Mouse (Mus musculus) lung, postnatal 14 days (tissue): ENCODE results near the gene Tiam2.
A peak's percentile ranks its signal among the peaks of the same experiment; 100 is the strongest.

Experiments
- DNase-seq: peaks from one replicate; pipeline ENCODE4 v3.0.0; 2021

Gene Tiam2

DNA sequence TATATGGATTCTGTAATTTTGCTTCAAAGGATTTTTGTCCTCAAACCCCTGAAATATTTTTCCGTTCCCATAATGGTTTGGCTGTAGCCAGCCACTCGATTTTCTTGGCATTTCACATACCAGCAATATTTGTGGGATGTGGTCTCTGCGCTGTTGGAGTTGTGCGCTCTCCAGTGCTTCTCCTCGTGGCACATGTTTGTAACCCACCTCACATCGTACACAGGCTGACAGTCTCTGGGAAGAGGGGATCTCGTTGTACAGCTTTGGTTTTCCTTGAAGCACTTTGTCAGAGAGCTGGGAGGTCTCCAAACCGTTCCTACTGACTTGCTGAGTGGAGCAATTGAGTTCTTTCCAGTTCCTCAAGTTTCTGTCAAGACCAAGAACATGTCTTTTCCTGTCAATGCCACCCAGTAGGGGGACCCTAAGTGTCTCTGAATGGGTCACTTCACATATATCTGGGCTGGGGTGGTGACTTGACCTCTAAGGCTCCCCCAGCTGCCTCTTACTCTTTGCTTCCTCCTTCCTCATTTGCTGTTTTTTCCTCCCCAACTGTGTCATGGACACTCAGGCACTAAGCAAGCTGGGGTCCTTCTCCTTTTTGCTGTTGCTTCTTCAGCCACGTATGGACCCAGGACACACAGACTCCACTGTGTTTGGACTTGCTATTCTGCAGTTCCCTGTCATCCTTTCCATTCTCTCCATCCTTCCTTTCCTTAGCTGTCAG, 79.1 kb downstream of the Tiam2 start:
- no peak for DNase-seq

DNA sequence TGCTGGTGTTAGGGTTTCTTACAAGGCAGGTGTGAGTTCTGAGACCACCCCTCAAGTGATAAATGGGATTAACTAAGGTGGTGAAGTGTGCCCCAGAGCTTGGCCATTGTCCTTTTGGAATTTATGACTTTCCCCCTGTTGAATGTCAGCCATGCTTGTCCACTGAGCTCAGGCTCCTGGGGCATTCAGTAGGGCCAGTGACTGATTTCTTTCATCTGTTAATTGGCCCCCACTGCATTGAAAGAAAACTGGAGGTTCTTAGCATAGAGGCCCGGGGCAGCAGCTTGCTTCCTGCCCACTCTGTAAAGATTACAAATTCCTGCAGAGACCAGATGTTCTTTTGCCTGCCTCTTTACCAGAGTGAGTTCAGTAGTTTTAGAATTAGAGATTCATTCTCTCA, 80.7 kb downstream of the Tiam2 start:
- DNase-seq = no peak

DNA sequence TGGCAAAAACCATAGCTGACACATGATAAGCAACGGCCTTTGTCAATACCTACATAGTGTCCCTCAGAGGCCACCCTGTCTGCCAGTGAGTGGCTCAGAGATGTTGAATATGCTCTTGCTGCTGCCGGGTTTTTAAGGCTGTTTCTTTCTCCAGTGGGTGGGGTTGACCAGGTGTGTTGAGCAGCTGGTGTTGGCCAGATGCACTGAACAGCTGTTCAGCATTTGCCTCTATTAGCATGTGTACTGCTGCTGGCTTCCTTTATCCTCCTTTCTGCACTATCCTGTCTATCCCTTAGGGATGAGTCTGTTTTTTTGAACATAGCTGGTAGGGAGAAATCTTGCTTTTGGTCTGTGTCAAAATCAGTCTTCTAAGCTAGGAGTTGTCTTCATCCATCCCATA, 83.9 kb downstream of the Tiam2 start:
- DNase-seq = no peak

DNA sequence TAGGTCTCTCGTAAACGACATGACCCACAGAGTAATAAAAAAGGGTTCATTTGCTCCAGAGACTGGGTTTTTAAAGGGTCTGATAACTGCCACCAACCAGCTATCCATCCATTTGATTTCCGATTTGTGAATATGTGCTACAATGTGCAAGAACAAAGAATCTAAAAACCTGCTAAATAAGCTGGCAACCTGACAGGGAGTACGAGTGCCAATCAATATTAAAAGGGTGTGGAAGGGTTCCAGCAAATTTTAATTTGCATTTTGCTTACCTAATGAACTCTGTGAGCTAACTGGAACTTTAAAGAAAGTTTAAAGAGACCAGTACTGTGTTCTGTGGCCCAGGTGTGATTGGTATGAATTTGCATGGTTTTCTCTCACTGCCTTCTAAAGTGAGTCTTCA, 86.4 kb downstream of the Tiam2 start:
- DNase-seq = no peak

DNA sequence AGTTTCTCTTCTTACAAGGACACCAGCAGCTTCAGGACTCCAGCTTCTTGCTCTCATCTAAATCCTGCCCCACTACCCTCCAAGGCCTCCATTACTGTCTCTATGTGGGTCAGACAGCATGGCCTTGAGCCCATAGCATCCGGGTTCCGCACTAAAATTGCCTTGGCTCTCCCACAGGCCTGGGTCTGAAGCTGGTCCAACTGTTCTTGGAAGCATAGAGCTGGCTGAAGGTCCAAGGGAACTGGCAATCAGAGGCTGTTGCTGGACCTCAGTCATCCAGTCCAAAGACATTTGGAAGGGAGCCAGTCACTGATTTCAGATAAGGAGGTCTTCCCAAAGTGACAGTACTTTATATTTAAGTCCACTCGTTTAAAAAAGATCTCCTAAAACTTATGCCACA, 89.2 kb downstream of the Tiam2 start:
- DNase-seq = peak; percentile 63

DNA sequence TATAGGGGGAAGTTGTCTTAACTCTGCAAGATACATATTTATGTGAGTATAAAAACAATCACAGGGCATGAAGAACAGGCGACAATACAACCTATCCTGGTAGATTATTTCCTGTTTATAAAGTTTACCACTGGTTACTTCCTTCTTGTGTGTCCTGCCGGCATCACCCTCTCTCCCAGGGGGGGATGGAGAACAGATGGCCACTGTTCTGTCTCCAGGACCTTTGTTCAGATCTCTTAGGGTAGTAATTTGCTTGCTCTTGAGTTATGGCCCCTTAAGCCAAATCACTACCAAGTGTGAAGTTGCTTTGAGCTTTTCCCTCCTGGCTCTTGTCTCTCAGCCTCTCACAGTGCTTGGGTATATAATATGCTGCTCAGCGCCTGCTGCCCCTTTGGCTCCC, 90.0 kb downstream of the Tiam2 start:
- no peak for DNase-seq

DNA sequence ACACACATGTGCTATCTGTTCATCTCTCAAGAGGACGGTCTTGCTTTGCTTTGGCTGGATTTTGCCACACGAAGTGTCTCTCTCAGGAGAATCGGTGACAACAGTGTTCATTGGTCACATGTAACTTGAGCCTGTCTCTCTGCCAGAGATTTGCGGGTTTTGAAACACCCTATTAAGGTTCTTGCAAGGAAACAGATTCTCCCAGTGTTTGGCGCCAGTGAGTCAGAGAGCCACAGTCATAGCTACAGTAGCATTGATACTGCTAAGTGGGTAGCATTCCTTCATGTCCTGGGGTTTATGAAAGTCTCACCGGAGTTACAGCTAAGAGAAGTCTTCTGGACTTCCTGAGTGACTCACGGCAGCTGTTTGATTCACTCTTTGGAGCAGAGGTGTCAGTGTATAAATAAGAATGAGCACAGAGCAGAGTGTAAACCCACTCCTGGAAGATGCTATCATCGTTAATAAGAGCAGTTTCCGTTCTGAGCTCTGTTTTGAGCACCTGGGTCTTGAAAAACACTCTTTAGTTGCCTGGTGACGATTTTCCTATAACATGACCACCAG, 93.1 kb downstream of the Tiam2 start:
- DNase-seq = no peak

DNA sequence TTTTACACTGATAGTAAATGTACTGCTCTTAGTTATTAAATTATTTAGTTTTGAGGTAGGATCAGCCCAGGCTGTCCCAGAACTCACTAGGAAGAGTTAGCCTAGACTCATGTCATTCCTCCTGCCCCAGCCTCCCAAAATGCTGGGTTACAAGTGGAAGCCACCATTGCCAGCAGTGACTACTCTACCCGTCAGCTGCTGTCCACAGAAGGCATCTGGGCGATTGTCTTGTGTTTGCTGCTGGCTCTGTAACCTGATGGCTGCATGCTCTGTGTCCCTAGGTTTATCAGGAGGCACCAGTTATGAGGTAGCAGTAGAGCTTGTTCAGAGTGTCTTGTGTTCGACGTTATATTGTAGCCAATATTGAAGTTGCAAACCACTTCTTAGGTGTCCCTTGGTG, 93.8 kb downstream of the Tiam2 start:
- no peak for DNase-seq

DNA sequence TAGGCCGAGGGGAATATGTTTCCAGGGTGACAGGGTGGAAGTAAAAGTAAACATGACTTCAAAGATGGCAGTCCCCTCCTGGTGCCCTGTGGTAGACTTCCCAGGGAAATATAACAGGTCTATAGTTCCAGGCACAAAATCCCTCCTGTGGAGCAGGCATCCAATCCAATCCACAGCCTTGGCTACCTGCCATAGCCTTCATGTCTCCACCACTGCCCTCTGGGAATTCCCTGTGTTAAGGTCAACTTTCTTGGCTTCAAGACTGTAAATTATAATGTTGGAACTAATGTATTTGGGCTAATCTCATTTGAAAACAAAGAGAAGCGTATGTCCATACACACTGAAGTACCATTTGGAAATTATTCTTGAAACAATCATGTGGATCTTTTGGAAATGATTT, 97.0 kb downstream of the Tiam2 start:
- DNase-seq = no peak

DNA sequence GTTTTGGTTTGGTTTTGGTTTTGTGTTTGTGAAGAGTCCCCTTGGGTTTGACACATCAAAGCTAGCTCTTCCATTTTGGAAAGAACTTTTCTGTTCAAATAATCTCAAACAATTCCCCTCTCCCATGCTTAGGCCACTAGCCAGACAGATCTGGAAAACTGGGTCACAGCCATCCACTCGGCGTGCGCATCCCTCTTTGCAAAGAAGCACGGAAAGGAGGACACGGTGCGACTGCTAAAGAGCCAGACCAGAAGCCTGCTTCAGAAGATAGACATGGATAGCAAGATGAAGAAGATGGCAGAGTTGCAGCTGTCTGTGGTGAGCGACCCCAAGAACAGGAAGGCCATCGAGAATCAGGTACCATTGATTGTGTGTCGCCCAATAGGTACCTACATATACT, 102.3 kb downstream of the Tiam2 start:
- no peak for DNase-seq

DNA sequence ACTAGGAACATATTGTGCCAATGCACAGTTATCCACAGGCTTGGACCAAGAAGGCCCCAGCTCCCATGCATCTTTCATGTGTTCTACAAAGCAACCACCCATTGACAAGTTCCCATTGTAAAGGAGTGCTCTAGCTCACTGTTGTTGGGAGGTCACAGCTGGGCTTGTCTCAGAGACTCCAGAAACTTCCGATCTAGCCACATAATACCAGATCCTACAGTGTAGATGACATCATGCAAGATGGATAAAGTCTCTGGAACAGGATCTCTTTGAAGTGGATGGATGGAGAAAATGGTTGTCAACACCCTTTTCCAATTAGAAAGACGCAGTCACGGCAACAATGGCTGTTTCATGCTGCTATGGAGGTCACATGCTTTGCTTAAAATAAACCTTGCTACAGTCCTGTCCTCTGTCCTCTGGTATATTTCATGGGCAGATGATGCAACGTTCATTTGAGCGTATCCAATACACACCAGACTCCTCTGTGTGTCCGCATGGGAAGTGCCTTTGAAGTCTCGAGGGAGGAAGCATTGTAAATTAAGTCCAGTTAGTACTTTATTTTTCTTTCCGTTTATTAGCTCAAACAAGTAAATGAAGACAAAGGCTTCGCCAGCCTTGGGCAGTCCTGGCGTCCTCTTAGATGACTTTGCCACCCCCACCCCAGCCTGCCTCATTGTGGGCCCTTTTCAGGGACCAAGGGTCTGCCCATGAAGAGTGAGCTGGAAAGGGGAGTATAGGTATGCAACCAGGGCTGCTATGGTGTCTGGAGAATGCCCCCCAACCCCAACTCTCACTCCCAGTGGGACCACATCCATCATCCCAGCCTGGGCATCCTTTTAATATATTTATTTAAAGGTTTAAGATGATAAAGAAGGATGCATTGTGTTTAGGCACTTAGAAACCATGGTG, 106.5 kb downstream of the Tiam2 start:
- no peak for DNase-seq

DNA sequence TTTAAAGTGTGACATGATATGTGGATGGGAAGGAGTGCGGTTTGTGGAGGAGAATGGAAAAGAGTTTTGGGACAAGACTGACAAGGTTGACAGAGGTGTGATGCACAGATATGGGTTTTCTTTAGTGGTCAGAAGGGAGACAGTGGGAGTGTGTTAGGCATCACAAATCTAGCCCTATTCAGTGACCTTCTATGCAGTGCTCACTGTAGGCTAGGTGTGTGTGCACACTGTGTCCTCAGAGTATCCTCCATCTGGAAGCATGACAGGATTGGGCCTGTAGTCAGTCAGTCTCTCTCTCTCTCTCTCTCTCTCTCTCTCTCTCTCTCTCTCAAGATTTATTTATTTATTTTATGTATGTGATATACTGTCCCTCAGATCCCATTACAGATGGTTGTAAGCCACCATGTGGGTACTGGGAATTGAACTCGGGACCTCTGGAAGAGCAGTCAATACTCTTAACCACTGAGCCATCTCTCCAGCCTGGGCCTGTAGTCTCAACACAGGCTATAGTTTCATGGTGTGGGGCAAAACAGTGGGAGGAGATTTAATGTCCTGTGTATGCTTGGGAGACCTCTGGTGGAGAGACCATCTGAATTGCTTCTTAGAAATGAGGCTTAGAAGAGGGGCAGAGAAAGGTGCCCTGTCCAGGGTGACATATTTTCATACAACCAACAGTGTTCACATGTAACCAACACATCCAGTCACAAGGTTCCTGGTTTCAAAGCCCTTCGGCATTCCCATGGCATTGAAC, 107.3 kb downstream of the Tiam2 start:
- DNase-seq = no peak

DNA sequence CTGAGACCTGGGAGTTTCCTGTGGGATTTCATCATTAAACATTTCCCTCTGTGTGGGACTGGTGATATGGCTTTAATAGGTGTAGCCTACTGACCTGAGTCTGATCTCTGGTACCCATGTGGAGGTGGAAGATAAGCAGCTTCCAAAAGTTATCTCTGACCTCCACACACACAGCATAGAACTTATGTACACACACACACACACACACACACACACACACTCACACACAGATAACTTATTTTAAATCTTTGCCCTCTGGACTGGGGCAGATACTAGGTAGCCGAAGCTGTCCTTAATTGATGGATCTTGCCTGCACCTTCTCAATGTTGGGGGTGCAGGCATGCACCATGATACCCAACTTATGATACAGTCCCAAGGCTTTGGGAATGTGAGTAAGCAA, 108.9 kb downstream of the Tiam2 start:
- no peak for DNase-seq

DNA sequence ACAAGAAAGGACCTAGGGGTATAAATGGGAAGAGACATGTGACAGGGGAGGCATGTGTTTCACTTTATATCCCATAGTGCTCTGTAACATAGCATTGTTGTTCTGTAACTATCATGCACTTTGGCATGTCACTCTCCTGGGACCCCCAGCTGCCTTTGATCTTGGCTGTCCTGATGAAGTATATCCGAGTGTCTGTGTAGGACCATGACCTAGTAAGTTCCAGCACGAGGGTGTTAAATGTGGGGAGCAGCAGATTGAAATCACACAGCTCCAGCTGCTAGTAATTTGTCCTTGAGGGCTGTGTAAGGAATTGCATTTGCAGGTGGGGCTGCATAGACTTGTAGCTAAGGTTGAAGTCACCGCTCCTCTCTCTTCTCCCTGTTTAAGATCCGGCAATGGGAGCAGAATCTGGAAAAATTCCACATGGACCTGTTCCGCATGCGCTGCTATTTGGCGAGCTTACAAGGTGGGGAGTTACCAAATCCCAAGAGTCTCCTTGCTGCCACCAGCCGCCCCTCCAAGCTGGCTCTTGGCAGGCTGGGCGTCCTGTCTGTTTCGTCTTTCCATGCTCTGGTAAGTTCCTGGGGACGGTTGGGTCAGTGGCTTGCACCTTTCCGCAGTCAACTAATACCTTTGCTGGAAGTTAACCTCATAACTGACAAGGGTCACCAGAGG, 110.6 kb downstream of the Tiam2 start:
- DNase-seq = no peak

DNA sequence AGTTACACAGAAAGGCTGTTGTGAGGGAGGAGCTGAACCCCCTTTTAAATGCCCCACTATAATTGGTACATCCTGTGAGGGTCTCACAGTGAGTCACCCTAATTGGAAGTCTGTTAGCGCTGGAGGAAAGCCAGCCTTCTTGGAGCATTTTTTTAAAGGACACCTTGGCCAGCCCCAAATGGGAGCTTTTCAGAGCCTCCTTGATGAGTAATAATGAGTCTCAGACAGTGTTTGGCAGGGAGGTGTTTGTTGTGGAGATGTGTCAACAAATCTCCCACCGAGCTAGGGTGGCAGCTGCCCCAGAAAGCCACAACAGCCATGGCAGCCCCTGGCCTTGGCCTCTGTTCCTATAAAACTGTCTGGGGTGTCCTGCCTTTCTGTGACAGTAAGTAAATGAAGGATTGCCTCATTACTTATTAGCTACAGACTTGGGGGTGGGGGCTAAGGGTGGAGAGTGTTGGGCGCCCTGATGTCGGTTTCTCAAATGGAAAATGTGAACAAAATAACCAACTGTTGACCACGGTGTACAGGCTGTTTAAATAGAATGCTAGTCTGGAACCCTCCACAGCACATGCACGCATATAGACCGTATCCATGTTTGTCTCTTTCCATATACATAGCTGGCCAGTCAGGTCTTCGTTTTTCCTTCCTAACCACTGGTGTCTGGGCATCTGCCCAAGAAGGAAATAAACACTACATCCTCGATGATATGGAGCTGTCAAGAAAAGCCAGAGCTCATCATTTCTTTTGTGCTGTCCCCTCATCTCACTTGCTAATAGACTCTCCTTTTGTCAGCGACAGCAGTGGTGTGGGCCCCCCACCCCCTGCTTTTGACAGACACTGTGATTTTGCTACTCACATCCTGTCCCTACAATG, 116.4 kb downstream of the Tiam2 start:
- DNase-seq = no peak

DNA sequence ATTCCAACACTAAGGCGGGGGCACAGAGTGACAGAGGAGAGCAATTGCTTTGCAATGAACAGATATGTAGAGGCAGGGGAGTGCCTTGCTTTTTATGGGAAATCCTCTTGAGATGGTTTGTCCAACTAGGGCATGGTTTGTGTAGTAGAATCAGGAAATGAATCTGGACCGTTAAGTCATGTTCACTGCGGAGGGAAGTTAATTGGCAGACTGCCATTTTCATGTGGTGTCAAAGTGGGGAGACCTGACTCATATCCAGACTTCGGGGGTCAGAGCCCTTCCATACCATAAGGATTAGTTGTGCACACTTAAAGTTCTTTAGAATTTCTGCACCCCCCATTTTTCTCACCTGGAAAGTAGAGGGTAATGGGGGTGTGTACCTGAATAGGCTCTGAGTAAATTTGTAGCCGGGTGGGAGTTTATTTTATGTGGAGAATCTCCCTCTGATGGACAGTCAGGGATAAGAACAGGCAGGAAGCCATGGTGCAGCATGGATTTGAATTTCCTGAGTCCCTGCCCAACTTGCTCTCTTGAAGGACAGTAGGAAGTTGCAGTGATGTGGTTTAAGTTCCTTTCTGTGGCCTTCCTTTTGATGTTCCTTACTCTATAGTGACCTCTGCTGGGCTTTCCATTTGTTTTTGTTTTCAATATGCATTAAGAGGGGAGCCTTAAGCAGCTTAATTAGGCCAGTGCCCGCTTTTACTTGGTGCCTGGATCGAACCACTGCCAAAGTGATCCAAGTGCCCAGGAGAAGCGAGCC, 120.0 kb downstream of the Tiam2 start:
- DNase-seq = peak; percentile 35

DNA sequence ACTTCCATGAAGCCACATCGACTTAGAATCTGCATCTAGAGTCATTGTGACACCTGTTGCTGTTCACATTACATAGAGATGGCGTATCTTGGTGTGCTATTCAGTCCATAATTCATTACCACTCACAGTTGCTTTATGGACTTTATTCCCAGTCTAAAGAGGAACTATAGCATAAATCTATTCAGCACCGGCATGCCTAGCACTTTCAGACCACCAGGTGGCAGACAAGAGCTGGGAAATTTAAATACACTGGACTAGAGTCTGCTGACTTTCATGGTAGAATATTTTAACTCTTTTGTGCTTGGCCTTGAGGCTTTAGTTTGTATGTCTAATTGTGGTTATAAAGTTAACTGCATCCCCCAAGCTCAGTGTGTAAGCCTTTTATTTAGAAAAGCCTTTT, 122.4 kb downstream of the Tiam2 start:
- DNase-seq = peak; percentile 73

DNA sequence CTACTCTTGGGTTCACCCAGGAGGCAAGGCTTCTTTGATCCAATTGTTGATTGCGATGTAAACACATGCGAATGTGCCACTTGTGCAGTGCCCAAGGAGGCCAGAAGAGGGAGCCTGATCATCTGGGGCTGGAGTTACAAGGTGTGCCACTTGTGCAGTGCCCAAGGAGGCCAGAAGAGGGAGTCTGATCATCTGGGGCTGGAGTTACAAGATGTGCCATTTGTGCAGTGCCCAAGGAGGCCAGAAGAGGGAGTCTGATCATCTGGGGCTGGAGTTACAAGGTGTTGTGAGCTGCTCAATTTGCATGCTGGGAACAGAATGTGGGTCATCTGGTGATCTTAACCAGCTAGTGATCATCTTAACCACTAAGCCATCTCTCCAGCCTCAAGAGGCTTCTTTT, 124.7 kb downstream of the Tiam2 start:
- peak; percentile 75 for DNase-seq

DNA sequence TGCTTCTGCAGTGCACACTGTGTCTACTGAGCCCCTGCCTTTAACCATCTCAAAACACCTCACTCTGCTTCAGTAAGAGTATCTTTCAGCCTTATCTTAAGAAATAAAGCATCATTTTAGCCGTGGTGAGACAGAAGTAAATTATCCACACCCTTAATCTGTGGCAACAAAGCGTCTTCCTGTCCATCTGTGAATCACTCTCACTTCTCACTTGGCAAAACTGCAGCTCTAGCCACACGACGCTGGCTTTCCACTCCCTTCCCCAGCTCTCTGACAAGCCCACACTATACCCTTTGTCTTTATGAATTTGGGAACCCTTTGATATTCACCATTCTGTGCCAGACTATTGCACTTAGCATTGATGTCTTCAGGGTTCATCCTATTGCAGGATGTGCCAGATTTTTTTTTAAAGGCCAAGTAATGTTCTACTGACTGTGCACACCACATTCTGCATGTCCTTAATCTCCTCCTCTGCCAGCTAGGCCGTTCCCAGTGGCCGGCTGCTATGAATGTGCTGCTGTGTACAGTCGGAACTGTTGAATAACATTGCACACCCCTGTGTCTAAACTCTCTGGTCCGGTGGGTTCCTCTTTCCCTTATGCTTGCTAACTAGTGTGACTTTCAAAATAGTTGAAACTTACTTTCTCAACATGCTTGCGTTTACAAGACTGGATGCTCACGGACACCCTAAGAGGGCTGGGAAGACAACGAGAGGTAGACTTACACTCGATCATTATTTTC, 126.4 kb downstream of the Tiam2 start:
- no peak for DNase-seq

DNA sequence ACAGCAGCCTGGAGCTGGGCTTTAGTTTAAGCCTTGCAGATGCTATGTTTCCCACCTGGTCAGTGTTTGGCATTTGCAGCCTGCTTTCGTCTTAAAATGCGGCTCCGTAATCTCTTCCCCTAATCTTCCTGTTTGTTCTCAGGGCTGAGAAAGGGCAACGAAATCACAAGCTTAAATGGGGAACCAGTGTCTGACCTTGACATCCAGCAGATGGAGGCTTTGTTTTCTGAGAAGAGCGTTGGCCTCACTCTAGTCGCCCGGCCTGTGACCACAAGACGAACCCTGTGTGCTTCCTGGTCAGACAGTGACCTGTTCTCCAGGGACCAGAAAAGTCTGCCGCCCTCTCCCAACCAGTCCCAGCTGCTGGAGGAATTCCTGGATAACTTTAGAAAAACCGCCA, 127.6 kb downstream of the Tiam2 start:
- DNase-seq = no peak
